Mouse (Mus musculus): ENCODE measurements around the gene Pgls.

Gene Pgls

DNA sequence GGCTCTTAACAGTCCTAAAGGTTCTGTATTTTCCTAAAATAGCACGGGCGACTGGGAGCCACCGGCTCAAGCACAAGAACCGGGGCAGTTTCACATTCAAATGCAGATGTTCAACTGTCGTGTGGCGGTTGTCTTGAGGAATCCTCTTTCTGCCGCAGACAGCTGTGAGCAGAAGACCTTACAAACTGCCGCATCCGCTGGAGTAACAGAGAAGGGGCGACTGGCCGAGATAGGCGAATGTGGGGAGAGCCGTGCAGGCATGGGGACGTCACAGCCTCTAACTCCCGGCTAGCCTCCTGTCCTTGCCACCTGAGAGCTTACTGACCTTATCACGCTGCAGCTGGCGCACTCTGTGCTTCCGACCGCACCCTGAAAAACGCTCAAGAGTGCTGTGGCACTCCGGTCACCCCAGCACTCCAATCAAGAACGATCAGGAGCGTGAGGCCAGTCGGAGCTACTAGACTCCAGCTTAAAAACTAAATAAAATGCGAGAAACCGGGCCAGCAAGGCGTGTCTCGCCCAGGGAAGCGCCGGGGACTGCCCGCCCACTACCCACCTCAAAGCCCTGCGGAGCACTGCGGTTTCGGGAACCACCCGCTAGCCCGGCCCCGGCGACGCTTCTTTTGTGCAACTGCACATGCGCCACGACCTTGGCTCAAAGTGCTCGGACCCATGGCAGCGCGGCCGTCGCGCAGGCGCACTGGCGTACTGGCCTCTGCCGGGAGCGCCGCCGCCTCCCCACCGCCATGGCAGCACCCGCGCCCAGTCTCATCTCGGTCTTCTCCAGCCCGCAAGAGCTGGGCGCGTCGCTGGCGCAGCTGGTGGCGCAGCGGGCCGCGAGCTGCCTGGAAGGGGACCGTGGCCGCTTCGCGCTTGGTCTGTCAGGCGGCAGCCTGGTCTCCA is at the start of gene Pgls:
Gene Pgls (plus strand): TSS at position 706 of the 903 bp plus-strand sequence.
- DNase-seq (ENCODE audit: low spot score), result peak; percentile 96

GRCm38 (mm10) chr8:71542632-71543343 is 49.2 kb upstream of the Pgls start, which contains the start of gene Mvb12a:
TSS of gene Mvb12a (plus strand) at chr8:71542922.
- DNase-seq (ENCODE audit: low spot score), result peak; percentile 97

DNA sequence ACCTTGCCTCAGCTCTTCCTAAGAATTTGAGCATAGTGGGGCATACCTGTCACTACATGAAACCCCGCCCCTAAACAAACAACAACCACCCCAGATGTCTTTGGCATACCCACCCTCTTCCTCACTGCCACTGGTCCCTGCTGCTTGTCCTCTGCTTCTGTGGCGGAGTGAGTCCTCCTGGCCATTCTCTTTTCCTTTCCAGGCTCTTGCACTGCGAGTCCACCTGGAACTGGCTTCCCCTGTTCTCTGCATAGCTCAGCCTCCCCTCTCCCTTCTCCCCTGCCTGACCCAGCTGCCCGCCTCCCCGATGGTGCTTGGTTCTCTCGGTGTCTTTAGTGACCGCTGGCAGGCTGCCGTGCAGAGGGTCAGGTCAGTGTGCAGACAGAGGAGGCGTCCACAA is 48.2 kb upstream of the Pgls start:
- DNase-seq (ENCODE audit: low spot score), result no peak

DNA sequence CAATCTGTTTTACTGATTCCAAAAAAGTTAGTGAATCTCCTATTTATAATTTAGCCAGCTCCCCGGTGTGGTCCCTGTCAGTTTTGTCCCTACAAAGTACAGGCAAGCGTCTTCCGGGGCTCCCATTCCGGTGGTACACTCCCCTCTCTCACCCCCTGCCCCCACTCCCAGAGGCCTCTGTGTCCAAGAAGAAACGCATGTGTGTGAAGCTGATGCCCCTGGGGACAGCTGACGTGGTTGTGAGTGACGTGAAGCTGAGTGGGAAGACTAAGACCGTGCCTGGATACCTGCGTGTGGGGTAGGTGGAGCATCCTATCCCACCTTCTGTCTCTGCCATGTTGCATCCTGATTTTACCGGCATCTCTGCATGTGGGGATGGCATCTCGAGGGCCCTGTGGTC is 46.9 kb upstream of the Pgls start:
- no peak for DNase-seq (ENCODE audit: low spot score)

GRCm38 (mm10) chr8:71547590-71547989 is 44.4 kb upstream of the Pgls start:
- no peak for DNase-seq (ENCODE audit: low spot score)

- no peak for DNase-seq (ENCODE audit: low spot score)
These were observed 41.2 kb upstream of the Pgls start for GRCm38 (mm10) chr8:71550754-71551153.

- DNase-seq (ENCODE audit: low spot score), result no peak
These were observed 39.2 kb upstream of the Pgls start for GRCm38 (mm10) chr8:71552770-71553169.

DNA sequence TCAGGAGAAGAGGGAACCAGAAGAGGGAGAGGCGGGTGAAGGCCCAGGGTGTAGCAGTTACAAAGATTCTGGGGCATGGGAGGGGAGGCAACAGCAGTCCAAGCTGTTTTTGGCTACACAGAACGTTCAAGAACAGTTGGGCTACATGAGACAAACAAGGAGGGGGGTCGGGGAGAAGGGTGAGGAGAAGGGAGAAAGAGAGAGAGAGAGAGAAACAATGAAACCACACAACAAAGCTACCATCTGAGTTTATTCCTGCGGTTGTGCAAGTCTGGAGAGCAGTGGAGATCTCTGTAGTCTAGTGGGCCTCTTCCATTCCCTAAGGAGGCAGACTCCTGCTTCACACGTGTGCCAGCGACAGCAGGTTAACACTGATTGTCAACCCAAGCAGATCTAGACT is 38.0 kb upstream of the Pgls start:
- DNase-seq (ENCODE audit: low spot score), result no peak

GRCm38 (mm10) chr8:71554644-71555043 is 37.3 kb upstream of the Pgls start:
- DNase-seq (ENCODE audit: low spot score), result no peak

DNA sequence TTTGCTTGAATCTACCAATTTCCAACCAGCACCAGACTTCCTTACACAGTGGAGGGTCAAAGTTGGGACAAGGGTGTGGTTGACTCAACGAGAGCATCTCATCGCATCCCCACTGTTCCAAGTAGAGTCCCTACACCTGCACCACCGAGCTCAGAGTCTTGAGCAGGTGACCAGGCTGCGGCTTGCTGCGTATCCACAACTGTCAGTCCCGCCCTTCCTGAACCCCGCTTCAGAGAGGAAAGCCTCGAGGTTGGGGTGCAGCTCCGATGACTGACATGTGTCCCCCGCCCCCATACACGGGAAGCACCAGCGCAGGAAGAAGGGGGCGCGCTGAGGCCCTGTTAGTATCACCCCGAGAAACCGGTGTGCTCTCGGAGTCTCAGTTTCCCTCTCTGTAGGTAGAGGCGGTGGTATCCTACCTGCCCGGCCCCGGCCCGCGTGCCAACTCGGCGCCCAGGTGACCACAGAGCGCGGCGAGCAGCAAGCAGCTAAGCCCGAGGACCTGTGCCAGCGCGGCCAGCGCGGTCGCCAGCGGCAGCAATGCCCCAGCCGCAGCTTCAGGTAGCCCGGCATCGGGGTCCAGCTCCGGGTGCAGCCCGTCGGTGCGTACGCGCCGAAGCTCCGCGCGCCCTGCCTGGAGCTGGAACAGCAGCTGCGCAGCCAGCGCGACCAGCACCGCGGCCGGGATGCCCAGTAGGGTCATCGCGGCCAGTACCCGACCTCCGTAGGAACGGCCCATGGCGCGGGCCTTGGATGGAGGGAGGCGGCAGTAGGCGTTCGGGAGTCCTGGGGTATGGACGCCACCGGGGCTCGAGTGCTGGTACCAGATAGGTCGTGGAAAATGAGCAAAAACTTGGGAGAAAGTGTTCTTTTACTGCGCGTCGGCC is 33.7 kb upstream of the Pgls start, which contains the start of gene Tmem221:
Gene Tmem221 (minus strand): TSS at position 801 of the 887 bp plus-strand sequence.
- DNase-seq (ENCODE audit: low spot score), result no peak

GRCm38 (mm10) chr8:71558958-71559690 is 32.9 kb upstream of the Pgls start:
- DNase-seq (ENCODE audit: low spot score), result peak; percentile 87

DNA sequence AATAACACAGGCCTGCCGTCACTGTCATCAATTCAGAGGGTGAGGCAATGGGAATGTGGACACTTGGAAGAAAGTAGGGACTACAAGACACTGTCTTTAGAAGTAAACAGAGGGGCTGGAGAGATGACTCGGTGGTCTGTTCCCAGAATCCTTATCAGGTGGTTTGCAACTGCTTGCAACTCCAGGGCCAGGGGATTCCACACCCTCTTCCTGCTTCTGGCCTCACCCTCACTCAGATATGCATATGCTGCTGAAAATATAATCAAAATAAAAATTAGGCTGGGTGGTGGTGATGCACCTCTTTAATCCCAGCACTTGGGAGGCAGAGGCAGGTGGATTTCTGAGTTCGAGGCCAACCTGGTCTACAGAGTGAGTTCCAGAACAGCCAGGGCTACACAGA is 31.9 kb upstream of the Pgls start:
- DNase-seq (ENCODE audit: low spot score), result no peak

- no peak for DNase-seq (ENCODE audit: low spot score)
These were observed 31.2 kb upstream of the Pgls start for GRCm38 (mm10) chr8:71560765-71561164.

GRCm38 (mm10) chr8:71561401-71561800 is 30.6 kb upstream of the Pgls start:
- DNase-seq (ENCODE audit: low spot score), result peak; percentile 57

DNA sequence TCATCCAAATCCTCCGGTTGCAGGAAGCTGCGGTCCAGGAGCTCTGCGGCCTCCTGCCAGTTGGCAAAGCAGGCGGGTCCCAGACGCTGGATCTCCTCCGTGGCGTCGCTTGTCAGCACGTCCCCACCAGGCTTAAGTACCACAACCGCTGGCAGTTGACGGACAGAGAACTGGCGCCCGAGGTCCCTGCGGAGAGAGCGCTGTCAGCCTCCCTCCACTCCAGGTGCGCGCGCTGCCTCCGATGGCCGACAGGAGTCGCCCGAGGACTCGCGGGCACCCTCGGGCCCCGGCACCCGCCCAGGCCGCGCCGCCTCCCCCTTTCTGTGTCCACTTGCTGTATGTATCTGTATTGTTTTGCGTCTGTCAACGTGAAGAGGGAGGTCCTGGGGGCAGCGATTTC is 29.2 kb upstream of the Pgls start:
- peak; percentile 87 for DNase-seq (ENCODE audit: low spot score)

DNA sequence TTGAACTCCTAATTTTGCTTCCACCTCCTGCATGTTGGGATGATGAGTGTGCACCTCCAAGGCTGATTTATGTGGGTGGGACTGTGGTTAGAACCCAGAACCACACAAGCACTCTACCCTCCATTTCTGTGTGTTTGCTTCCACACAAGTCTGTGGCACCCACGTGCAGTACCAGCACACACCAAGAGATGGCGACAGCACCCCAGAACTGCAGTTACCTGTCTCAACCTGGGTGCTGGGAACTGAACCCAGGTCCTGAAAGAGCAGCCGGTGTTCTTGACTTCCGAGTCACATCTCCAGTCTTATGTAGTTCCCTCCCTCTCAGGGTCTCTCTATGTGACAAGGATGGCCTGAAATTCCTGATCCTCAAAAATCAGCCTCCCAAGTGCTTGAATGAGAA is 28.0 kb upstream of the Pgls start:
- no peak for DNase-seq (ENCODE audit: low spot score)

DNA sequence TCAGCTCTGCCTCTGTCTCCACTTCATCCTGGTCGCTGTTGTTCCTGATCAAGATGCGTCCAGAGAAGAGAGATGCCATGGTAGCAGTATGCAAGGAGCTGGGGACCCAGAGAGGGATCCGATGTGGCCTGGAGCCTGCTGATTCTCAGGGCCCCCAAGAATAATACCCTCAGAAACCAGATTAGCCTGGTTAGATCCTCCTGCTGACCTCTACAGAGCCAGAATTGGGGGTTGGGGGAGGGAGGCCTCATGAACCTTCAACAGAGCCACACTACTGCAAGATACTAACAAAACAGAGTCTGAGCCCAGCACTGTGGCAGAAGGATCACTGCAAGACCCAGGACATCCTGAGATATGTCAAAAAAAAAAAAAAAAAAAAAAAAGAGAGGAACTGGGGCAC is 25.5 kb upstream of the Pgls start, which contains the start of gene Nxnl1:
Gene Nxnl1 (minus strand): TSS at position 101 of the 400 bp plus-strand sequence.
- no peak for DNase-seq (ENCODE audit: low spot score)

DNA sequence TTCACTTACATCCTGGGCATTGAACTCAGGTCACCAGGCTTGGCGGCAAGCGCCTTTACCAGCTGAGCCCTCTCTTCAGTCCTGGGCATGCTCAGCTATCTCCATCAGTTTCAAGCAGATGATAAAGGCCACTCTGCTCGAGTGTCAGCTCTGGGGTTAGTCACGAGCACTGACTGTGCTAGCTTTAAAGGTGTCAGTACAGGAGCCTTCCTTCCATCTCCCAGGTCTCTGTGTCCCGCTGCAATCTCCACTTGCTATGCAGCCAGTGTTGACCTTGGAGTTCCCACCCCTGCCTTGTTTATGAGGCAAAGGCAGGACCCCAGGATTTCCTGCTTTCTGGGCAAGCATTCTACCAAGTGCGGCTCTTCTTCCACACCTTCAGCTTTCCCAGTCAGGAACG is 24.4 kb upstream of the Pgls start:
- no peak for DNase-seq (ENCODE audit: low spot score)

- DNase-seq (ENCODE audit: low spot score), result peak; percentile 62
These were observed 23.5 kb upstream of the Pgls start, which contains the start of gene Slc27a1 for GRCm38 (mm10) chr8:71568387-71568937. TSS of gene Slc27a1 (plus strand) at chr8:71568882.

- DNase-seq (ENCODE audit: low spot score), result no peak
These were observed 23.0 kb upstream of the Pgls start for GRCm38 (mm10) chr8:71568941-71569340.
